Mouse (Mus musculus): ENCODE measurements at regions not wholly inside any gene's neighbourhood (a gene's known extent, or its start where the extent isn't known, plus 50 kb on each side); places are given as distances from the start of the nearest gene placed in this dataset.

DNA sequence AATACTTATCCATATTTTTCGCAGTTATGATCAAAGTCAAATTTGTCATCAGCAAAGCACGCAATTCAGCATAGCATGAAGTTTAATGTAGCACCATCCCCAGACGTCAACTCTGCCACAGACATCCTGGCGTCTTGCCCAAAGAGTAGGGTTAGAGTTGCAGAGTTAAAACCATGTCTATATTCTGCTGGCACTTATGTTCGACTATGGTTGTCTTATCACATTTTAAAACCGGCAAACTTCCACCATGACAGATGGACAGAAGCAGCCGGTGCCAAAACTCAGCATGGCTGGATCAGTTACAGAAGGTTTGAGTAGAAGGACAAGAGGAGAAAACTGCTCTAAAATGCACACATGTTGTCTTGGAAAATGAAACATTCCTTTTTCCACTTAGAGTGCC lies 1383.6 kb upstream of the Slc39a10 start:
- H3K4me3 ChIP-seq (replicated peaks; ENCODE audit: low read length), result no peak overlapping the region
- H3K27ac ChIP-seq (ENCODE audit: low read length), result no peak overlapping the region
- ATAC-seq, result peak; percentile 92
- H3K36me3 ChIP-seq (ENCODE audit: control insufficient read depth, insufficient read depth), result no peaks in the 10 kb centered on the region
- H3K4me1 ChIP-seq (replicated peaks; ENCODE audit: control insufficient read depth, insufficient read depth, low read length), result 0 out of 2 replicates have a peak, but pooled peaks cover 2% of the 10 kb centered on the region
- no peaks in the 10 kb centered on the region for H3K9me3 ChIP-seq (ENCODE audit: control insufficient read depth, low read length)
- WGBS, result 63% methylated on average over 7 of the region's 7 CpGs
- no peaks in the 10 kb centered on the region for H3K27me3 ChIP-seq (replicated peaks; ENCODE audit: control insufficient read depth, insufficient read depth, low read length)
- H3K9ac ChIP-seq (replicated peaks; ENCODE audit: low read depth, low read length), result no peak overlapping the region
- H3K4me2 ChIP-seq (ENCODE audit: low read length), result no peak overlapping the region

DNA sequence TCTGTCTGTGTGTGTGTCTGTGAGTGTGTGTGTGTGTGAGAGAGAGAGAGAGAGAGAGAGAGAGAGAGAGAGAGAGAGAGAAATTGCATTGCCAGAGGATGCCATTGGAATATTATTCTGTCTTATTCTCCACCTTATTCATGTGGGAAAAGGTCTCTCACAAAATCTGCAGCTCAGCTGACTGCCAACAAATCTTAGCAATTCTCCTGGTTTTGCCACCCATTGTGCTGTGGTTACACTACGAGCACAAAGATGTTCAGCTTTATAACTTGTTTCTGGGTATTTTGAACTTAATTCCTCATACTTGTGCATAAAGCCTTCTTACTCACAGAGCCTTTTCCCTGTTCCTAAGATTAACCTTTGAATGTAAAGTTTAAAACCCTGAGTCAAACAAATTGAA lies 1383.0 kb upstream of the Slc39a10 start:
- Histone ChIP-seq H3K4me3 (replicated peaks; ENCODE audit: low read length) (no peak overlapping the region), H3K9ac (replicated peaks; ENCODE audit: low read depth, low read length) (no peak overlapping the region), H3K4me1 (replicated peaks; ENCODE audit: control insufficient read depth, insufficient read depth, low read length) (0 out of 2 replicates have a peak, but pooled peaks cover 2% of the 10 kb centered on the region), H3K4me2 (ENCODE audit: low read length) (no peak overlapping the region), H3K9me3 (ENCODE audit: control insufficient read depth, low read length) (no peaks in the 10 kb centered on the region), H3K36me3 (ENCODE audit: control insufficient read depth, insufficient read depth) (no peaks in the 10 kb centered on the region), H3K27ac (ENCODE audit: low read length) (no peak overlapping the region), H3K27me3 (replicated peaks; ENCODE audit: control insufficient read depth, insufficient read depth, low read length) (no peaks in the 10 kb centered on the region)
- 62% methylated on average over 1 of the region's 1 CpGs for WGBS
- ATAC-seq, result no peak
